ENCODE assay signal across 9 mouse cellular contexts in the genomic region with DNA sequence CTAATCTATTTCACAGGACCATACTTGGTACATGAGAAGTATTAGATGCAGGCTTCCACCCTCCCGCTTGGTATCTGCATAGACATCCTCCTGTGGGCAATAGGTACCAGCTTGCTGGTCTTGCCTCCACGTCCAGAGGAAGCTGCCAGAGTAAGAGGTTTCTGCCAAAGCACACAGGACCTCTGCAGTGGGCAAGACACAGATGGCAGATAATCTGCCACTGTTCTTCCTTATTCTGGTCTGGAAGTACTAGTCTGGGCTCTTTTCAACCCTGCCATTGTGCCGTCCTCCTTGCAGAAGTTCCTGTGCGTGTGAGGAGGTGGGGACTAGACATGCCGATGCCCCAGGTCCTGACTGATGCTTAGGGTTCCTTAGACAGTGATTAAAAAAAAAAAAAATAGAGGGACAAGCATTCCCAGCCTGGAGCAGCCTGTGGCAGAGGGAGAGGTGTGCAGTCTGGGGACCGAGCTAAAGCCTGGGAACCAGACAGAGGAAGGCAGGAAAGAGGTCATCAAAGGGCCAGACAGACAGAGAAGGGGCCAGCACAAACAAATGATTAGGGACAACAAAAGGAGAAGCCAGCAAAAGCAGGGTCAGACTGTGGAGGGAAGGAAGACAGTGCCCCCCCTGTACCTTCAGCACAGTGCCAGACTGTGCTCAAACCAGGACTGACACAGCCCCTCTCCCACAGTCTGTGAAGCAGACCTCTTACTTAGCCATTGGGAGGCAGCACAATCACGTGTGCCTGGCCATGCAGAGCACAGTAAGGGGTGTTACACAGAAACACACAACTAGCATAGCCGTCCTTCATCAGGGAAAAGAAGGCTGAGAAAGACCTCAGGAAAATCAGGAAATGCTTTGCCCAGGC. TPM values are rescaled to one million over a fixed set of nuclear protein-coding genes. Genes with fewer than 3 reads are reported as not detected.
DNase-seq lines count a peak whose midpoint lies in the region; ATAC-seq lines count a peak whose summit lies in the region.
"Had no signal": no experiment of that assay in that cellular context is flagged by ENCODE, and none has a peak within 500 bp of the region (broad histone marks: within the 10 kb centered on the region; RNA-seq: fewer than 3 reads in every experiment).

No protein-coding gene starts in this region.

- peak; percentile 74 for ATAC-seq in kidney, embryonic 16.5 days (ENCODE audit: low FRiP score, low TSS enrichment)
- peak; percentile 63; the same call in 1 of the 2 replicates for ATAC-seq in hindbrain, embryonic 15.5 days (ENCODE audit: low FRiP score, low read depth)
- peak; percentile 66; the same call in 1 of the 2 replicates for ATAC-seq in neural tube, embryonic 15.5 days (ENCODE audit: low FRiP score)

- peak; percentile 47 to 52 for DNase-seq in cerebellum, postnatal 10 days
- no peak for DNase-seq in cerebellum, adult 11 months
- DNase-seq in kidney, adult 18-20 months, result no peak
- DNase-seq in layer of hippocampus, postnatal 10 days (ENCODE audit: low spot score in 2 of 2), result no peak
- no peak for DNase-seq in gastrocnemius, postnatal 25 days

- H3K27ac ChIP-seq in kidney, embryonic 16.5 days (ENCODE audit: low read length), result no peak overlapping the region
- no peak overlapping the region for H3K27ac ChIP-seq in hindbrain, embryonic 15.5 days (replicated peaks)
- no peak overlapping the region for H3K27ac ChIP-seq in neural tube, embryonic 15.5 days (replicated peaks)
- H3K27ac ChIP-seq: stomach, embryonic 15.5 days had no signal

- H3K9me3 ChIP-seq in kidney, embryonic 16.5 days (ENCODE audit: low read length), result no peaks in the 10 kb centered on the region
- H3K9me3 ChIP-seq in hindbrain, embryonic 15.5 days, result no peaks in the 10 kb centered on the region
- no peaks in the 10 kb centered on the region for H3K9me3 ChIP-seq in neural tube, embryonic 15.5 days (replicated peaks)
- H3K9me3 ChIP-seq: stomach, embryonic 15.5 days had no signal

- no peak overlapping the region for H3K4me2 ChIP-seq in kidney, embryonic 16.5 days (replicated peaks; ENCODE audit: low read depth, low read length)
- H3K4me2 ChIP-seq in hindbrain, embryonic 15.5 days, result no peak overlapping the region
- H3K4me2 ChIP-seq in neural tube, embryonic 15.5 days, result no peak overlapping the region
- H3K4me2 ChIP-seq: stomach, embryonic 15.5 days had no signal

- no peaks in the 10 kb centered on the region for H3K36me3 ChIP-seq in kidney, embryonic 16.5 days (ENCODE audit: insufficient read depth, low read length)
- no peaks in the 10 kb centered on the region for H3K36me3 ChIP-seq in hindbrain, embryonic 15.5 days
- no peaks in the 10 kb centered on the region for H3K36me3 ChIP-seq in neural tube, embryonic 15.5 days

- no peak overlapping the region for H3K9ac ChIP-seq in kidney, embryonic 16.5 days (replicated peaks; ENCODE audit: low read length)
- H3K9ac ChIP-seq in hindbrain, embryonic 15.5 days, result no peak overlapping the region
- no peak overlapping the region; the same call in 1 of the 2 replicates for H3K9ac ChIP-seq in neural tube, embryonic 15.5 days (replicated peaks)
- H3K9ac ChIP-seq: stomach, embryonic 15.5 days had no signal

- H3K27me3 ChIP-seq in kidney, embryonic 16.5 days (ENCODE audit: insufficient read depth, low read length), result no peaks in the 10 kb centered on the region
- no peaks in the 10 kb centered on the region for H3K27me3 ChIP-seq in hindbrain, embryonic 15.5 days
- no peaks in the 10 kb centered on the region for H3K27me3 ChIP-seq in neural tube, embryonic 15.5 days (replicated peaks)
- H3K27me3 ChIP-seq: stomach, embryonic 15.5 days had no signal

- H3K4me3 ChIP-seq in kidney, embryonic 16.5 days (ENCODE audit: low read length), result no peak overlapping the region
- H3K4me3 ChIP-seq in hindbrain, embryonic 15.5 days, result no peak overlapping the region
- no peak overlapping the region for H3K4me3 ChIP-seq in neural tube, embryonic 15.5 days (replicated peaks)
- H3K4me3 ChIP-seq: stomach, embryonic 15.5 days had no signal

- H3K4me1 ChIP-seq in kidney, embryonic 16.5 days (ENCODE audit: insufficient read depth, low read length), result no peaks in the 10 kb centered on the region
- peaks cover 6% of the 10 kb centered on the region; the same call in 1 of the 2 replicates for H3K4me1 ChIP-seq in hindbrain, embryonic 15.5 days (replicated peaks)
- H3K4me1 ChIP-seq in neural tube, embryonic 15.5 days, result peaks cover 9% of the 10 kb centered on the region
- H3K4me1 ChIP-seq: stomach, embryonic 15.5 days had no signal

- 43% methylated on average over 8 of the region's 8 CpGs for WGBS in kidney, embryonic 16.5 days
- 33% methylated on average over 8 of the region's 8 CpGs for WGBS in hindbrain, embryonic 15.5 days
- 32% methylated on average over 8 of the region's 8 CpGs for WGBS in neural tube, embryonic 15.5 days

RNA-seq across cellular contexts. Expression of a gene that starts 20.6 kb away (rescaled TPM):
- polyA plus RNA-seq in kidney, embryonic 16.5 days (2015; fragmentation: Nextera tagmentation; extraction: Ambion mirVana), result 45.2 and 45.4 TPM in 2 replicates
- polyA plus RNA-seq in hindbrain, embryonic 15.5 days (2015; fragmentation: Nextera tagmentation; extraction: Ambion mirVana), result 36.2 TPM in 2 replicates
- polyA plus RNA-seq in neural tube, embryonic 15.5 days (2015; fragmentation: Nextera tagmentation; extraction: Ambion mirVana), result 35.3 and 42.0 TPM in 2 replicates
- total RNA-seq in layer of hippocampus, postnatal 10 days (2021), result 10 to 100 TPM; 38.4 to 41.3 TPM
- total RNA-seq in gastrocnemius, postnatal 25 days (2021), result 10 to 100 TPM; 68.2 to 84.8 TPM

RNA-seq across cellular contexts. Expression of a gene that starts 41.3 kb away (rescaled TPM):
- 5.0 and 5.1 TPM in 2 replicates for polyA plus RNA-seq in kidney, embryonic 16.5 days (2015; fragmentation: Nextera tagmentation; extraction: Ambion mirVana)
- 2.3 and 2.4 TPM in 2 replicates for polyA plus RNA-seq in hindbrain, embryonic 15.5 days (2015; fragmentation: Nextera tagmentation; extraction: Ambion mirVana)
- polyA plus RNA-seq in neural tube, embryonic 15.5 days (2015; fragmentation: Nextera tagmentation; extraction: Ambion mirVana), result 2.1 and 4.1 TPM in 2 replicates
- total RNA-seq in layer of hippocampus, postnatal 10 days (2021), result 10 to 100 TPM; 21.8 to 24.0 TPM
- 10 to 100 TPM in 1 of 2 experiments, 1 to 10 TPM in 1; 9.1 to 10.3 TPM for total RNA-seq in gastrocnemius, postnatal 25 days (2021)

Comparison
In these comparisons a context has a peak if more than half of its experiments do, and no peak if none do; other contexts are left out.
1. DNase-seq: peak in cerebellum, postnatal 10 days (2 of 2); none in cerebellum, adult 11 months (single experiment), kidney, adult 18-20 months (single experiment), layer of hippocampus, postnatal 10 days (0 of 2) and gastrocnemius, postnatal 25 days (single experiment).
2. Peak in every context shown above with its lines, with median percentiles within 50 percentile points of each other: ATAC-seq.